Mouse (Mus musculus): Measurements from ENCODE around the gene Carm1. TPM values are rescaled to one million over a fixed set of nuclear protein-coding genes. Genes with fewer than 3 reads are reported as not detected.

The Carm1 gene
- polyA plus RNA-seq, 1 experiment from 2014 or later, result 39.7 TPM

- Histone ChIP-seq H3K27me3 (ENCODE audit: control insufficient read depth, insufficient read depth, low read length) (no peaks in the 10 kb centered on the region), H3K9ac (replicated peaks; ENCODE audit: low read depth, low read length) (peak overlapping the region; percentile 31; the same call in 1 of the 2 replicates), H3K4me1 (ENCODE audit: control insufficient read depth, insufficient read depth, low read length) (peaks cover 25% of the 10 kb centered on the region), H3K4me3 (ENCODE audit: low read depth, low read length) (peak overlapping the region; percentile 73), H3K4me2 (replicated peaks; ENCODE audit: low read depth, low read length) (peak overlapping the region; percentile 39), H3K36me3 (ENCODE audit: control insufficient read depth, insufficient read depth, low read length) (peaks cover 12% of the 10 kb centered on the region; the same call in 1 of the 2 replicates), H3K27ac (ENCODE audit: low read length) (peak overlapping the region; percentile 94), H3K9me3 (ENCODE audit: control insufficient read depth, low read depth, low read length) (no peaks in the 10 kb centered on the region)
- WGBS, result 6% methylated on average over 9 of the region's 9 CpGs
- ATAC-seq (ENCODE audit: insufficient number of reproducible peaks, insufficient read depth, low FRiP score, low read depth), result peak; percentile 87
Measured at GRCm38 (mm10) chr9:21545351-21545915, 1.3 kb upstream of the Carm1 start.

GRCm38 (mm10) chr9:21545916-21546788 lies 542 bp upstream of the Carm1 start:
- Histone ChIP-seq H3K4me3 (ENCODE audit: low read depth, low read length) (peak overlapping the region; percentile 73), H3K9ac (replicated peaks; ENCODE audit: low read depth, low read length) (peak overlapping the region; percentile 31; the same call in 1 of the 2 replicates), H3K27ac (ENCODE audit: low read length) (peak overlapping the region; percentile 94), H3K36me3 (ENCODE audit: control insufficient read depth, insufficient read depth, low read length) (peaks cover 14% of the 10 kb centered on the region; the same call in 1 of the 2 replicates), H3K9me3 (ENCODE audit: control insufficient read depth, low read depth, low read length) (no peaks in the 10 kb centered on the region), H3K4me1 (ENCODE audit: control insufficient read depth, insufficient read depth, low read length) (peaks cover 25% of the 10 kb centered on the region), H3K4me2 (replicated peaks; ENCODE audit: low read depth, low read length) (peak overlapping the region; percentile 39), H3K27me3 (ENCODE audit: control insufficient read depth, insufficient read depth, low read length) (no peaks in the 10 kb centered on the region)
- under 1% methylated on average over 67 of the region's 67 CpGs for WGBS
- peak; percentile 93 for ATAC-seq (ENCODE audit: insufficient number of reproducible peaks, insufficient read depth, low FRiP score, low read depth)

- H3K36me3 ChIP-seq (ENCODE audit: control insufficient read depth, insufficient read depth, low read length), result peaks cover 16% of the 10 kb centered on the region; the same call in 1 of the 2 replicates
- peak overlapping the region; percentile 73 for H3K4me3 ChIP-seq (ENCODE audit: low read depth, low read length)
- H3K27ac ChIP-seq (ENCODE audit: low read length), result peak overlapping the region; percentile 98
- H3K9ac ChIP-seq (replicated peaks; ENCODE audit: low read depth, low read length), result peak overlapping the region; percentile 93
- peaks cover 25% of the 10 kb centered on the region for H3K4me1 ChIP-seq (ENCODE audit: control insufficient read depth, insufficient read depth, low read length)
- no peaks in the 10 kb centered on the region for H3K27me3 ChIP-seq (ENCODE audit: control insufficient read depth, insufficient read depth, low read length)
- no peaks in the 10 kb centered on the region for H3K9me3 ChIP-seq (ENCODE audit: control insufficient read depth, low read depth, low read length)
- ATAC-seq (ENCODE audit: insufficient number of reproducible peaks, insufficient read depth, low FRiP score, low read depth), result peak; percentile 15
- WGBS, result 0% methylated on average over 54 of the region's 66 CpGs
- H3K4me2 ChIP-seq (replicated peaks; ENCODE audit: low read depth, low read length), result peak overlapping the region; percentile 68
Measured at GRCm38 (mm10) chr9:21547075-21547941, 614 bp downstream of the Carm1 start.

- ATAC-seq (ENCODE audit: insufficient number of reproducible peaks, insufficient read depth, low FRiP score, low read depth), result no peak
- Histone ChIP-seq H3K4me3 (ENCODE audit: low read depth, low read length) (no peak overlapping the region), H3K27ac (ENCODE audit: low read length) (no peak overlapping the region), H3K4me1 (ENCODE audit: control insufficient read depth, insufficient read depth, low read length) (peaks cover 13% of the 10 kb centered on the region), H3K9me3 (ENCODE audit: control insufficient read depth, low read depth, low read length) (no peaks in the 10 kb centered on the region), H3K9ac (replicated peaks; ENCODE audit: low read depth, low read length) (no peak overlapping the region), H3K27me3 (ENCODE audit: control insufficient read depth, insufficient read depth, low read length) (no peaks in the 10 kb centered on the region), H3K4me2 (replicated peaks; ENCODE audit: low read depth, low read length) (no peak overlapping the region), H3K36me3 (ENCODE audit: control insufficient read depth, insufficient read depth, low read length) (peaks cover 23% of the 10 kb centered on the region)
- 96% methylated on average over 2 of the region's 2 CpGs for WGBS
Measured at GRCm38 (mm10) chr9:21551049-21551448, 4.4 kb downstream of the Carm1 start.

- ATAC-seq (ENCODE audit: insufficient number of reproducible peaks, insufficient read depth, low FRiP score, low read depth), result no peak
- Histone ChIP-seq H3K36me3 (ENCODE audit: control insufficient read depth, insufficient read depth, low read length) (peaks cover 21% of the 10 kb centered on the region), H3K4me2 (replicated peaks; ENCODE audit: low read depth, low read length) (no peak overlapping the region), H3K27ac (ENCODE audit: low read length) (no peak overlapping the region), H3K9ac (replicated peaks; ENCODE audit: low read depth, low read length) (no peak overlapping the region), H3K4me1 (ENCODE audit: control insufficient read depth, insufficient read depth, low read length) (peaks cover 10% of the 10 kb centered on the region), H3K4me3 (ENCODE audit: low read depth, low read length) (no peak overlapping the region), H3K9me3 (ENCODE audit: control insufficient read depth, low read depth, low read length) (no peaks in the 10 kb centered on the region), H3K27me3 (ENCODE audit: control insufficient read depth, insufficient read depth, low read length) (no peaks in the 10 kb centered on the region)
- 77% methylated on average over 6 of the region's 6 CpGs for WGBS
Measured at GRCm38 (mm10) chr9:21553607-21554273, 7.0 kb downstream of the Carm1 start.

- H3K4me1 ChIP-seq (ENCODE audit: control insufficient read depth, insufficient read depth, low read length), result peaks cover 6% of the 10 kb centered on the region; the same call in 1 of the 2 replicates
- H3K4me3 ChIP-seq (ENCODE audit: low read depth, low read length), result no peak overlapping the region
- H3K9me3 ChIP-seq (ENCODE audit: control insufficient read depth, low read depth, low read length), result no peaks in the 10 kb centered on the region
- no peak overlapping the region for H3K9ac ChIP-seq (replicated peaks; ENCODE audit: low read depth, low read length)
- peaks cover 12% of the 10 kb centered on the region for H3K36me3 ChIP-seq (ENCODE audit: control insufficient read depth, insufficient read depth, low read length)
- H3K27me3 ChIP-seq (ENCODE audit: control insufficient read depth, insufficient read depth, low read length), result no peaks in the 10 kb centered on the region
- no peak overlapping the region for H3K4me2 ChIP-seq (replicated peaks; ENCODE audit: low read depth, low read length)
- no peak for ATAC-seq (ENCODE audit: insufficient number of reproducible peaks, insufficient read depth, low FRiP score, low read depth)
- H3K27ac ChIP-seq (ENCODE audit: low read length), result no peak overlapping the region
- WGBS, result 85% methylated on average over 6 of the region's 6 CpGs
Measured at GRCm38 (mm10) chr9:21555198-21555742, 8.6 kb downstream of the Carm1 start.

- Histone ChIP-seq H3K4me1 (ENCODE audit: control insufficient read depth, insufficient read depth, low read length) (peaks cover 6% of the 10 kb centered on the region; the same call in 1 of the 2 replicates), H3K9ac (replicated peaks; ENCODE audit: low read depth, low read length) (no peak overlapping the region), H3K27me3 (ENCODE audit: control insufficient read depth, insufficient read depth, low read length) (no peaks in the 10 kb centered on the region), H3K9me3 (ENCODE audit: control insufficient read depth, low read depth, low read length) (no peaks in the 10 kb centered on the region), H3K4me3 (ENCODE audit: low read depth, low read length) (no peak overlapping the region), H3K4me2 (replicated peaks; ENCODE audit: low read depth, low read length) (no peak overlapping the region), H3K27ac (ENCODE audit: low read length) (no peak overlapping the region; the same call in 1 of the 2 replicates), H3K36me3 (ENCODE audit: control insufficient read depth, insufficient read depth, low read length) (peaks cover 12% of the 10 kb centered on the region; the same call in 1 of the 2 replicates)
- 90% methylated on average over 2 of the region's 2 CpGs for WGBS
- no peak for ATAC-seq (ENCODE audit: insufficient number of reproducible peaks, insufficient read depth, low FRiP score, low read depth)
Measured at GRCm38 (mm10) chr9:21556996-21557395, 10.3 kb downstream of the Carm1 start.

Data from stomach, embryonic 14.5 days (tissue).